Mouse (Mus musculus): ENCODE results near the gene Zc3h7b. TPM values are rescaled to one million over a fixed set of nuclear protein-coding genes. Genes with fewer than 3 reads are reported as not detected.

Gene Zc3h7b
- total and polyA plus RNA-seq, 2 experiments from 2014 or later = 14.3 to 41.4 TPM

DNA sequence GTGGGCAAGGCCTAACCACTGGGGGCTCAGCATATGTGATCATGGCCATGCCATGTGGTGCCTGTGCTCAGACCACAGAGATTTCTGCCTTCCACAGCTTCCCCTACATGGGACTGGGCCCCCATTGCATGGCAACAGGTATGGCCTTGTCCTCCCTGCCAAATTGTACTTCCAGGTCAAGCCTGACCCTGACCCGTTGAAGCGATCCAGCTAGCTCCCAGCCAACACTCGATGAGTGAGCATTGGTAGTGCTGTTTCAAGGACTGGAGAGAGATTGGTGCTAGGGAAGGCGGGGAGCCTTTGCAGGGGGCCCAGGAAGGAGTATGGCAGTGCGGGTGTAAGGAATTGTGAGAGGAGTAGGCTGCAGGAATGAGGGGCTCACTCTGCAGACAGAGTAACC, 21.6 kb downstream of the Zc3h7b start:
- H3K4me2 ChIP-seq (ENCODE audit: low read depth, low read length) = no peak overlapping the region
- H3K4me1 ChIP-seq (ENCODE audit: control insufficient read depth, insufficient read depth) = no peaks in the 10 kb centered on the region
- no peak for ATAC-seq (ENCODE audit: insufficient read depth, low read depth)
- H3K9ac ChIP-seq (replicated peaks; ENCODE audit: low read depth, low read length) = no peak overlapping the region
- DNase-seq (ENCODE audit: low spot score) = no peak
- WGBS = 82% methylated on average over 5 of the region's 5 CpGs
- H3K36me3 ChIP-seq (replicated peaks; ENCODE audit: control insufficient read depth, insufficient read depth, low read length) = peaks cover 18% of the 10 kb centered on the region
- no peak overlapping the region for H3K4me3 ChIP-seq (ENCODE audit: low read depth, low read length)
- no peaks in the 10 kb centered on the region for H3K27me3 ChIP-seq (ENCODE audit: control insufficient read depth, insufficient read depth, low read length)
- no peaks in the 10 kb centered on the region for H3K9me3 ChIP-seq (replicated peaks; ENCODE audit: control insufficient read depth, low read length)
- H3K27ac ChIP-seq (ENCODE audit: low read depth) = no peak overlapping the region
- TF ChIP-seq EP300 (IDR thresholded peaks at IDR 0.05; ENCODE audit: low read depth) (no peak), CTCF (IDR thresholded peaks at IDR 0.05; ENCODE audit: low read depth) (no peak)

- H3K4me3 ChIP-seq (ENCODE audit: low read depth, low read length) = no peak overlapping the region
- H3K9me3 ChIP-seq (replicated peaks; ENCODE audit: control insufficient read depth, low read length) = no peaks in the 10 kb centered on the region
- no peaks in the 10 kb centered on the region for H3K27me3 ChIP-seq (ENCODE audit: control insufficient read depth, insufficient read depth, low read length)
- DNase-seq (ENCODE audit: low spot score) = no peak
- WGBS = 70% methylated on average over 13 of the region's 13 CpGs
- no peak for TF ChIP-seq CTCF (IDR thresholded peaks at IDR 0.05; ENCODE audit: low read depth)
- no peak for TF ChIP-seq EP300 (IDR thresholded peaks at IDR 0.05; ENCODE audit: low read depth)
- H3K36me3 ChIP-seq (replicated peaks; ENCODE audit: control insufficient read depth, insufficient read depth, low read length) = peaks cover 42% of the 10 kb centered on the region
- no peak overlapping the region for H3K9ac ChIP-seq (replicated peaks; ENCODE audit: low read depth, low read length)
- H3K4me1 ChIP-seq (ENCODE audit: control insufficient read depth, insufficient read depth) = no peaks in the 10 kb centered on the region
- no peak; the same call in 1 of the 2 replicates for ATAC-seq (ENCODE audit: insufficient read depth, low read depth)
- H3K4me2 ChIP-seq (ENCODE audit: low read depth, low read length) = no peak overlapping the region
- no peak overlapping the region for H3K27ac ChIP-seq (ENCODE audit: low read depth)
Measured at GRCm38 (mm10) chr15:81769037-81769436, 24.2 kb downstream of the Zc3h7b start.

GRCm38 (mm10) chr15:81772431-81773120, 27.7 kb downstream of the Zc3h7b start:
- DNase-seq (ENCODE audit: low spot score) (no peak), ATAC-seq (ENCODE audit: insufficient read depth, low read depth) (no peak)
- no peak overlapping the region for H3K9ac ChIP-seq (replicated peaks; ENCODE audit: low read depth, low read length)
- no peak overlapping the region for H3K4me3 ChIP-seq (ENCODE audit: low read depth, low read length)
- H3K9me3 ChIP-seq (replicated peaks; ENCODE audit: control insufficient read depth, low read length) = no peaks in the 10 kb centered on the region
- TF ChIP-seq CTCF (IDR thresholded peaks at IDR 0.05; ENCODE audit: low read depth) = no peak
- no peak for TF ChIP-seq EP300 (IDR thresholded peaks at IDR 0.05; ENCODE audit: low read depth)
- no peaks in the 10 kb centered on the region for H3K27me3 ChIP-seq (ENCODE audit: control insufficient read depth, insufficient read depth, low read length)
- peaks cover 66% of the 10 kb centered on the region for H3K36me3 ChIP-seq (replicated peaks; ENCODE audit: control insufficient read depth, insufficient read depth, low read length)
- no peak overlapping the region for H3K27ac ChIP-seq (ENCODE audit: low read depth)
- 78% methylated on average over 20 of the region's 20 CpGs for WGBS
- H3K4me1 ChIP-seq (ENCODE audit: control insufficient read depth, insufficient read depth) = no peaks in the 10 kb centered on the region
- no peak overlapping the region for H3K4me2 ChIP-seq (ENCODE audit: low read depth, low read length)

- Histone ChIP-seq H3K9me3 (replicated peaks; ENCODE audit: control insufficient read depth, low read length) (no peaks in the 10 kb centered on the region), H3K4me3 (ENCODE audit: low read depth, low read length) (no peak overlapping the region), H3K27ac (ENCODE audit: low read depth) (no peak overlapping the region), H3K4me1 (ENCODE audit: control insufficient read depth, insufficient read depth) (no peaks in the 10 kb centered on the region), H3K4me2 (ENCODE audit: low read depth, low read length) (no peak overlapping the region), H3K27me3 (ENCODE audit: control insufficient read depth, insufficient read depth, low read length) (no peaks in the 10 kb centered on the region), H3K36me3 (replicated peaks; ENCODE audit: control insufficient read depth, insufficient read depth, low read length) (peaks cover 79% of the 10 kb centered on the region), H3K9ac (replicated peaks; ENCODE audit: low read depth, low read length) (no peak overlapping the region)
- DNase-seq (ENCODE audit: low spot score) = peak; percentile 14
- ATAC-seq (ENCODE audit: insufficient read depth, low read depth) = peak; percentile 66
- TF ChIP-seq EP300 (IDR thresholded peaks at IDR 0.05; ENCODE audit: low read depth) (no peak), CTCF (IDR thresholded peaks at IDR 0.05; ENCODE audit: low read depth) (no peak)
- 74% methylated on average over 15 of the region's 15 CpGs for WGBS
Measured at GRCm38 (mm10) chr15:81774505-81775171, 29.8 kb downstream of the Zc3h7b start.

DNA sequence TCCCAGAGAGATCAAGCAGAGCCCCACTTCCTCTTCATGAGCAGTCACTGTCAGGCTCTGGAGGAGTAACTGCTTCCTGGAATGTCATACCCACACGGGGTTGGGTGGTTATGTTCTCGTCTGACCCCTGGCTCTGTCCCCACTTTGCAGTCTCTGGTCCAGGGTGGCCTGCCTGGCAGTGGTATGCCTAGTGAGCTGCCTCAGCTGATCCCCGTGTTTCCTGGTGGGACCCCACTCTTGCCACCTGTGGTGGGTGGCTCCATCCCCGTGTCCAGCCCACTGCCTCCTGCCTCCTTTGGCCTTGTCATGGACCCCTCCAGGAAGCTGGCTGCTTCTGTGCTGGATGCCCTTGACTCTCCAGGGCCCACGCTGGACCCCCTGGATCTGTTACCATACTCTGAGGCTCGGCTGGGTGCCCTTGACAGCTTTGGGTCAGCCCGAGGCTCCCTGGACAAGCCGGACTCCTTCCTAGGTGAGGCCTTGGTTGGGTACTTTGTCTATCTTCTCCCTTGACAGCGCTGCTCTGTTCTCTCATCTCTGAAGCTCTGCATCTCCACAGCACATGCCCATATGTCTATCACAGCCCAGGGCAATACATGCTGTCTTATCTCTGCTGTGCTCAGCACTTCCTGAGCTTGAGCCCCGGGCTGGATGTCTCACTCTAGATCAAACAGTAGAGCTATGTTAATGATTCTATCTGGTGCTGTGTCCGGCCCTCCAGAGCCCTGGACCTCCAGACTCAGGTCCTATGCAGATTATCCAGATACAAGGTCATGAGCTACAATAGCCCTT, 32.0 kb downstream of the Zc3h7b start:
- TF ChIP-seq EP300 (IDR thresholded peaks at IDR 0.05; ENCODE audit: low read depth) = no peak
- TF ChIP-seq CTCF (IDR thresholded peaks at IDR 0.05; ENCODE audit: low read depth) = no peak
- no peak overlapping the region for H3K9ac ChIP-seq (replicated peaks; ENCODE audit: low read depth, low read length)
- H3K4me2 ChIP-seq (ENCODE audit: low read depth, low read length) = no peak overlapping the region
- H3K36me3 ChIP-seq (replicated peaks; ENCODE audit: control insufficient read depth, insufficient read depth, low read length) = peaks cover 87% of the 10 kb centered on the region
- H3K27me3 ChIP-seq (ENCODE audit: control insufficient read depth, insufficient read depth, low read length) = no peaks in the 10 kb centered on the region
- no peak overlapping the region for H3K27ac ChIP-seq (ENCODE audit: low read depth)
- ATAC-seq (ENCODE audit: insufficient read depth, low read depth) (no peak), DNase-seq (ENCODE audit: low spot score) (no peak)
- H3K9me3 ChIP-seq (replicated peaks; ENCODE audit: control insufficient read depth, low read length) = no peaks in the 10 kb centered on the region
- no peak overlapping the region for H3K4me3 ChIP-seq (ENCODE audit: low read depth, low read length)
- no peaks in the 10 kb centered on the region for H3K4me1 ChIP-seq (ENCODE audit: control insufficient read depth, insufficient read depth)
- 68% methylated on average over 11 of the region's 11 CpGs for WGBS
